Mouse (Mus musculus) stomach, embryonic 15.5 days (tissue): ENCODE measurements around the gene Srebf2. TPM values are rescaled to one million over a fixed set of nuclear protein-coding genes. Genes with fewer than 3 reads are reported as not detected.

Experiments
- ATAC-seq: fragments of 200-750 bp; cut with Nextera tagmentation; 2 replicates; pipeline ENCODE4 v1.8.0; 2017; ENCODE audit warnings: low read depth, moderate number of reproducible peaks, moderate TSS enrichment; ENCODE audit not compliant: insufficient read depth, low FRiP score
- H3K27ac ChIP-seq: fragments of 300-500 bp; sonication (generic); 2 replicates; pipeline ENCODE4 v1.5.1; 2015; ENCODE audit warnings: mild to moderate bottlenecking, inconsistent platforms
- H3K27me3 ChIP-seq: fragments of 300-500 bp; sonication (generic); replicated peaks from 2 replicates; pipeline ENCODE4 v1.6.1; 2015; ENCODE audit warnings: inconsistent platforms
- H3K36me3 ChIP-seq: fragments of 300-500 bp; sonication (generic); 2 replicates; pipeline ENCODE4 v1.6.1; 2015; ENCODE audit warnings: inconsistent platforms
- H3K4me1 ChIP-seq: fragments of 300-500 bp; sonication (generic); 2 replicates; pipeline ENCODE4 v1.6.1; 2015; ENCODE audit warnings: inconsistent platforms
- H3K4me2 ChIP-seq: fragments of 300-500 bp; sonication (generic); 2 replicates; pipeline ENCODE4 v1.6.1; 2015; ENCODE audit warnings: mild to moderate bottlenecking, inconsistent platforms
- H3K4me3 ChIP-seq: fragments of 300-500 bp; sonication (generic); replicated peaks from 2 replicates; pipeline ENCODE4 v1.5.1; 2015; ENCODE audit warnings: inconsistent platforms
- H3K9ac ChIP-seq: fragments of 300-500 bp; sonication (generic); 2 replicates; pipeline ENCODE4 v1.6.1; 2015; ENCODE audit warnings: inconsistent platforms
- H3K9me3 ChIP-seq: fragments of 300-500 bp; sonication (generic); 2 replicates; pipeline ENCODE4 v1.6.1; 2016; ENCODE audit warnings: inconsistent platforms
- WGBS: fragments of 180-500 bp; shearing (Covaris S2); methylation state at CpG from one replicate; pipeline ENCODE4 v1.1.7; 2015; 5-methylcytosine and 5-hydroxymethylcytosine counted together
- polyA plus RNA-seq: library from polyadenylated mRNA; unstranded; fragments of >200 nt; fragmentation: Nextera tagmentation; extraction: Ambion mirVana; gene quantifications from 2 replicates; pipeline ENCODE4 v1.2.1, GENCODE M21; 2015

Srebf2 gene
- polyA plus RNA-seq, 1 experiment from 2014 or later: 152 TPM

DNA sequence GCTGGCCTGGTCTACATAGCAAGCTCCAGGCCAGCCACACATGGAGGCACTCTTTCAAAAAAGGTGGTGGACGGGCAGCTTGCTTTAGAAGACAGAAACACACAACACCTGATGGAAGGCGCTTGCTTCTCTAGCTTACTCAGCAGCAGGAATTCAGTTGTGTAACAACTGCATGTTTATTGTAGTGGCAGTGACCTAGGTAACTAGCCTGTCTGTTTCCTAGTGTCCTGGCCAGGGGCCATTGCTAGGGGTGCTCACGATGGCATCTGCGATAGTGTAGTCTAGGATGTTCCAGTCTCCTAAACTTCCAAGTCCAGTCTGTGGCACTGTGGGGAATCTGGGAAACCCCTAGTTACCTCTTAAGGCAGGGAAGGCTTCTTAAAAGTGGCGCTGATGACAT, 2.8 kb upstream of the Srebf2 start:
- Histone ChIP-seq H3K9me3 (no peaks in the 10 kb centered on the region), H3K27ac (no peak overlapping the region), H3K9ac (no peak overlapping the region), H3K4me3 (no peak overlapping the region), H3K4me2 (no peak overlapping the region), H3K36me3 (0 out of 2 replicates have a peak, but pooled peaks cover 3% of the 10 kb centered on the region), H3K4me1 (peaks cover 15% of the 10 kb centered on the region), H3K27me3 (no peaks in the 10 kb centered on the region)
- 84% methylated on average over 5 of the region's 5 CpGs for WGBS
- no peak for ATAC-seq

- H3K27ac ChIP-seq: peak overlapping the region; percentile 97
- 27% methylated on average over 2 of the region's 2 CpGs for WGBS
- no peak overlapping the region for H3K9ac ChIP-seq
Measured at GRCm38 (mm10) chr15:82145408-82145807, 1.6 kb upstream of the Srebf2 start.

GRCm38 (mm10) chr15:82145851-82146769, 871 bp upstream of the Srebf2 start:
- H3K27ac ChIP-seq: peak overlapping the region; percentile 97
- H3K36me3 ChIP-seq: 0 out of 2 replicates have a peak, but pooled peaks cover 3% of the 10 kb centered on the region
- WGBS: 10% methylated on average over 11 of the region's 11 CpGs
- no peaks in the 10 kb centered on the region for H3K27me3 ChIP-seq
- no peaks in the 10 kb centered on the region for H3K9me3 ChIP-seq
- H3K4me2 ChIP-seq: peak overlapping the region; percentile 73
- peaks cover 23% of the 10 kb centered on the region for H3K4me1 ChIP-seq
- H3K4me3 ChIP-seq: peak overlapping the region; percentile 90
- H3K9ac ChIP-seq: no peak overlapping the region
- ATAC-seq: peak; percentile 5

More at GRCm38 (mm10) chr15:82145408-82145807, 1.6 kb upstream of the Srebf2 start:
- Histone ChIP-seq H3K4me1 (peaks cover 19% of the 10 kb centered on the region), H3K9me3 (no peaks in the 10 kb centered on the region), H3K36me3 (0 out of 2 replicates have a peak, but pooled peaks cover 3% of the 10 kb centered on the region), H3K27me3 (no peaks in the 10 kb centered on the region), H3K4me2 (no peak overlapping the region), H3K4me3 (no peak overlapping the region)
- ATAC-seq: no peak

GRCm38 (mm10) chr15:82147611-82148111, 680 bp downstream of the Srebf2 start:
- ATAC-seq: no peak

DNA sequence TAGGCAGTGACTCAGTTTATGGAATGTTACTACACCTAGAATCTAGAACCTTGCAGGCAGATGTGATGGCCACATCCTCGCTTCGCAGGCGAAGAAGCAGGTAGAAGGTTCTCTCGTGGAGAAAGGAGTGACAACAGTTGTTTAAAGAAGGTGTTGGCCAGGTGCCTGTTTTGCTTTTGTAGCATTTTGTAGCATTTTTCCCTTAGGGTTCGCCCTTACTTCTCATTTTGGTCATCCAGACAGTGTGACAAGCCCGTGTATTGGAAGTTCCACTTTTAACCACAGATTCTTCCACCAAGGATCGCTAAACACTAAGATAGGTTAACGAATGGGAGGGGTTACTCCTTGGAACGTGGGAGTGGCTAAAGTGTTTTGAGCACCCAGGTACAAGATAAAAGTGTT, 1.5 kb downstream of the Srebf2 start:
- Histone ChIP-seq H3K4me3 (peak overlapping the region; percentile 90), H3K4me1 (peaks cover 31% of the 10 kb centered on the region), H3K27ac (peak overlapping the region; percentile 97), H3K4me2 (peak overlapping the region; percentile 73), H3K9ac (peak overlapping the region; percentile 84; the same call in 1 of the 2 replicates), H3K36me3 (no peaks in the 10 kb centered on the region), H3K27me3 (no peaks in the 10 kb centered on the region), H3K9me3 (no peaks in the 10 kb centered on the region)
- WGBS: 15% methylated on average over 9 of the region's 9 CpGs
- no peak for ATAC-seq

More at GRCm38 (mm10) chr15:82147611-82148111, 680 bp downstream of the Srebf2 start:
- under 1% methylated on average over 49 of the region's 50 CpGs for WGBS
- Histone ChIP-seq H3K9me3 (no peaks in the 10 kb centered on the region), H3K27ac (peak overlapping the region; percentile 97), H3K27me3 (no peaks in the 10 kb centered on the region), H3K4me2 (peak overlapping the region; percentile 73), H3K4me1 (peaks cover 28% of the 10 kb centered on the region), H3K36me3 (no peaks in the 10 kb centered on the region), H3K4me3 (peak overlapping the region; percentile 90), H3K9ac (peak overlapping the region; percentile 84)

DNA sequence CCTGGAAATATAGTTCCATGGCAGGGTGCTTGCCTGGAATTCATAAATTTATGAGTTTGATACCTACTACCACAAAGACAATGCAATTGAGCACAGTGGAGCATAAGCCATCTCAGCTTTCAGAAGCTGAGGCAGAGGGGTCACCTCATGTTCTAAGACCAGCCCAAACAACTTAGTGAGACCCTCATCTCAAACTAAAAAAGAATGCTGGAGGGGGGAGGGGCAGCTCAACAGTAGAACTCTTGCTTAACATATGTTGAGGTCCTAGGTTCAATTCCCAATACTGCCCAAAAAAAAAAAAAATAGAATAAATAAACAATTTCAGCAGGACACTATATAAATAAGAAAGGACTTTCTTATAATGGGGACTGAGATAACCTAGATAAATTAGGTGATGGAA, 3.1 kb downstream of the Srebf2 start:
- Histone ChIP-seq H3K27ac (no peak overlapping the region), H3K4me1 (peaks cover 38% of the 10 kb centered on the region), H3K36me3 (no peaks in the 10 kb centered on the region), H3K4me2 (no peak overlapping the region), H3K4me3 (no peak overlapping the region), H3K9me3 (no peaks in the 10 kb centered on the region), H3K9ac (no peak overlapping the region), H3K27me3 (no peaks in the 10 kb centered on the region)
- no peak for ATAC-seq

- H3K4me3 ChIP-seq: no peak overlapping the region
- 91% methylated on average over 4 of the region's 4 CpGs for WGBS
- H3K27ac ChIP-seq: no peak overlapping the region
- ATAC-seq: no peak
- no peaks in the 10 kb centered on the region for H3K27me3 ChIP-seq
- H3K4me1 ChIP-seq: peaks cover 33% of the 10 kb centered on the region
- H3K9me3 ChIP-seq: no peaks in the 10 kb centered on the region
- H3K36me3 ChIP-seq: no peaks in the 10 kb centered on the region
- no peak overlapping the region for H3K9ac ChIP-seq
- no peak overlapping the region for H3K4me2 ChIP-seq
Measured at GRCm38 (mm10) chr15:82151176-82151575, 4.2 kb downstream of the Srebf2 start.

DNA sequence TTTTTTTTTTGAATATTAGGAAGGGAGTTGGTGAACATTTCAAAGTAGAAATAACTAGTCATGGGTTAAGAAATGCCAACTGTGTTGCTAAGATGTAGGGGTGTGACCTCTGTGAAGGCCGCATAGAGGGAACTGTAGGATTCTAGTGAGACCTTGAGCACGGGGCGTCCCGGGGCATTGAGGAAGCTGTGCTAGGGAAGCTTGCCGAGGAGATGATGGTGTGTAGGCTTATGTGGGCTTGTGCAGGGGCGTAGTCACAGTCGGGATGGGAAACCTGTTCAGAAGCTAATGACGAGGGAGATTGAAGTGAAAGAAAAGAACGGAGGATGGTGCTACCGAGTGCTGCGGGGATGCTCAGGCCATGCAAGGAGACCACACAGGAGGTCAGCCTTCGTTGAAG, 5.0 kb downstream of the Srebf2 start:
- Histone ChIP-seq H3K4me1 (peaks cover 33% of the 10 kb centered on the region), H3K36me3 (no peaks in the 10 kb centered on the region), H3K9ac (no peak overlapping the region), H3K9me3 (no peaks in the 10 kb centered on the region), H3K4me3 (no peak overlapping the region), H3K27ac (peak overlapping the region; percentile 40; the same call in 1 of the 2 replicates), H3K27me3 (no peaks in the 10 kb centered on the region), H3K4me2 (peak overlapping the region; percentile 13; the same call in 1 of the 2 replicates)
- 77% methylated on average over 12 of the region's 12 CpGs for WGBS
- no peak for ATAC-seq

GRCm38 (mm10) chr15:82152435-82152834, 5.5 kb downstream of the Srebf2 start:
- Histone ChIP-seq H3K4me3 (no peak overlapping the region), H3K9me3 (no peaks in the 10 kb centered on the region), H3K4me2 (peak overlapping the region; percentile 13; the same call in 1 of the 2 replicates), H3K36me3 (no peaks in the 10 kb centered on the region), H3K4me1 (peaks cover 33% of the 10 kb centered on the region), H3K27me3 (no peaks in the 10 kb centered on the region), H3K9ac (no peak overlapping the region), H3K27ac (peak overlapping the region; percentile 40; the same call in 1 of the 2 replicates)
- WGBS: 76% methylated on average over 7 of the region's 7 CpGs
- no peak for ATAC-seq

DNA sequence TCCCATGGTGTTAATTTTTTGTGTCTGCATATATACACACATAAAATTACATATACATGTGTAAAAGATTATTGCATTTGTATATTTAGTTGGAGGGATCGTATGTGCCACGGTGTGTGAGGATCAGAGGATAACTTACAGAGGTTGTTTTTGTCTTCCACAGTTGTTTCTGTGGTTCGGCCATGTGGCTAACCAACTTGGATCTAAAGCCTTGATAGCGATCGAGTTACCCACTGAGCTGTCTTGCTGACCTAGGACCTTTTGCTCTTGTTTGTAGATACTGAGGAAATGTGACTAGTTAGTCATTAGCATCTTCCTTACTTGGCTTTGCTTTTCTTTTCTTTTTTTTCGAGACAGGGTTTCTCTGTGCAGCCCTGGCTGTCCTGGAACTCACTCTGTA, 9.3 kb downstream of the Srebf2 start:
- 86% methylated on average over 6 of the region's 6 CpGs for WGBS

GRCm38 (mm10) chr15:82156902-82157301, 9.9 kb downstream of the Srebf2 start:
- Histone ChIP-seq H3K27me3 (no peaks in the 10 kb centered on the region), H3K4me3 (no peak overlapping the region), H3K36me3 (no peaks in the 10 kb centered on the region), H3K9me3 (no peaks in the 10 kb centered on the region), H3K27ac (no peak overlapping the region), H3K4me2 (no peak overlapping the region), H3K4me1 (peaks cover 48% of the 10 kb centered on the region), H3K9ac (no peak overlapping the region)
- WGBS: 61% methylated on average over 10 of the region's 10 CpGs
- no peak for ATAC-seq

More for the DNA sequence above, 9.3 kb downstream of the Srebf2 start:
- Histone ChIP-seq H3K4me1 (peaks cover 44% of the 10 kb centered on the region), H3K4me2 (no peak overlapping the region), H3K9ac (no peak overlapping the region), H3K9me3 (no peaks in the 10 kb centered on the region), H3K4me3 (no peak overlapping the region), H3K27me3 (no peaks in the 10 kb centered on the region), H3K27ac (no peak overlapping the region), H3K36me3 (no peaks in the 10 kb centered on the region)
- ATAC-seq: no peak
